Mouse (Mus musculus) embryonic facial prominence, embryonic 15.5 days (tissue): ENCODE data around the gene Dot1l. TPM values are rescaled to one million over a fixed set of nuclear protein-coding genes. Genes with fewer than 3 reads are reported as not detected.

Experiments
- ATAC-seq: fragments of 200-750 bp; cut with Nextera tagmentation; 2 replicates; pipeline ENCODE4 v1.8.0; 2017; ENCODE audit warnings: low read depth, moderate TSS enrichment; ENCODE audit not compliant: insufficient number of reproducible peaks, low FRiP score, low TSS enrichment
- H3K27ac ChIP-seq: fragments of 300-500 bp; sonication (generic); replicated peaks from 2 replicates; pipeline ENCODE4 v1.5.1; 2015; ENCODE audit warnings: mild to moderate bottlenecking, inconsistent platforms
- H3K27me3 ChIP-seq: fragments of 300-500 bp; sonication (generic); 2 replicates; pipeline ENCODE4 v1.6.1; 2015; ENCODE audit warnings: inconsistent platforms
- H3K36me3 ChIP-seq: fragments of 300-500 bp; sonication (generic); 2 replicates; pipeline ENCODE4 v1.6.1; 2015; ENCODE audit warnings: mild to moderate bottlenecking, inconsistent platforms
- H3K4me1 ChIP-seq: fragments of 300-500 bp; sonication (generic); 2 replicates; pipeline ENCODE4 v1.6.1; 2015; ENCODE audit warnings: inconsistent platforms
- H3K4me2 ChIP-seq: fragments of 300-500 bp; sonication (generic); replicated peaks from 2 replicates; pipeline ENCODE4 v1.6.1; 2015; ENCODE audit warnings: mild to moderate bottlenecking, inconsistent platforms
- H3K4me3 ChIP-seq: fragments of 300-500 bp; sonication (generic); replicated peaks from 2 replicates; pipeline ENCODE4 v1.5.1; 2015; ENCODE audit warnings: mild to moderate bottlenecking, inconsistent platforms
- H3K9ac ChIP-seq: fragments of 300-500 bp; sonication (generic); 2 replicates; pipeline ENCODE4 v1.6.1; 2015; ENCODE audit warnings: inconsistent platforms
- H3K9me3 ChIP-seq: fragments of 300-500 bp; sonication (generic); replicated peaks from 2 replicates; pipeline ENCODE4 v1.6.1; 2016; ENCODE audit warnings: inconsistent platforms
- WGBS: fragments of 180-500 bp; shearing (Covaris S2); methylation state at CpG from one replicate; pipeline ENCODE4 v1.1.7; 2015; 5-methylcytosine and 5-hydroxymethylcytosine counted together
- microRNA counts: library from miRNA; unstranded; fragments of <30 nt; microRNA quantifications from one replicate; lab custom pipeline; 2016
- microRNA-seq: library from miRNA; unstranded; fragments of <30 nt; microRNA quantifications from one replicate; pipeline ENCODE4, GENCODE M21; 2016; ENCODE audit warnings: borderline number of aligned reads
- polyA plus RNA-seq: library from polyadenylated mRNA; unstranded; fragments of >200 nt; fragmentation: Nextera tagmentation; extraction: Ambion mirVana; gene quantifications from 2 replicates; pipeline ENCODE4 v1.2.1, GENCODE M21; 2015

Gene Dot1l
- polyA plus RNA-seq, 1 experiment from 2014 or later: 21.7 TPM

DNA sequence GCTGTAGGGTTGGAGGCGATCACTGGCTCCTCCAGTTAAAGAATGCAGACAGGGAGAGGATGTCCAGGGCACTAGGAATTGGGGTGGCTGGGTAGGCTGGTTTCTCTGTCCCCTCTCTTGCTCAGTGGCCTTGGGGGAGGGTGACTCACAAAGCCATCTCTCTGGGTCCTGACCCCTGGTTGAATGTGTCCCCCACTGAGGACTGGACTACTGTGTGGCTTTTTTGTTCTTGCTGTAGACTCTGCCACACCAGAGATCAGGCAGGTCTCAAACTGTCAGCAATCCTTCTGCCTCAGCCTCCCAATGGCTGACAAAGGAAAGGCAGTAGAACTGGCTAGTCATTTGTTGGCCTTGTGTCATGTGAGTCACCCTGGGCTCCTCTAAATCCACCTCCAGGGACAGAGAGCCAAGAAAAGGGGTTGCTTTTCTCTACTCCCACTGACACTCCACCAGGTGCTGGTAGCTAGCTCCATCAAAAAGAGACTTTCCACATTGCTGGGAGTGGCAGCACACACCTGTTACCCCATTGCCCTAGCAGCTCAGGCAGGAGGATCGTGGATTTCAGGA lies 83.4 kb downstream of the Dot1l start:
- ATAC-seq: no peak
- Histone ChIP-seq H3K4me1 (peaks cover 11% of the 10 kb centered on the region), H3K4me2 (no peak overlapping the region), H3K27ac (no peak overlapping the region), H3K9ac (no peak overlapping the region), H3K9me3 (no peaks in the 10 kb centered on the region), H3K4me3 (no peak overlapping the region), H3K36me3 (0 out of 2 replicates have a peak, but pooled peaks cover 4% of the 10 kb centered on the region), H3K27me3 (peaks cover 44% of the 10 kb centered on the region)
- WGBS: 56% methylated on average over 2 of the region's 2 CpGs

DNA sequence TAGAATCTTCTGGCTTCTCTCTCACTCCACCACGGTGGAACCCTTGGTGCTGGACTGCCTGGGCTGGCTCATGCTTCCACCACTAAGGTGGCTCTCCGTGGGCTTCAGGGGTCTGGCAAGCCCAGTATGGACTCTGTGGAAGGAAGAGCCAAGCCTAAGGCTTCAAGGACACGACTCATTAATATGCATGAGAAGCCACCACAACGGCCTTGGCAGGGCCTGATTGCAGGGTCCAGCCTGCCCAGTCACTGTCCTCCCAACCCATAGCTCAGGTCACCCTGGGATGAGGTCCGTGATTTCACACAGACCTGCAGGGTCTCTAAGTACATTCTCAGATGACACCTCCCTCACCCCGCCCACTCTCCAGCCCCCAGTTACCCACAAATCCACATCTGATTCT lies 84.8 kb downstream of the Dot1l start:
- H3K9ac ChIP-seq: no peak overlapping the region
- no peak overlapping the region for H3K27ac ChIP-seq
- 62% methylated on average over 6 of the region's 6 CpGs for WGBS
- peaks cover 20% of the 10 kb centered on the region for H3K4me1 ChIP-seq
- H3K36me3 ChIP-seq: no peaks in the 10 kb centered on the region
- H3K27me3 ChIP-seq: peaks cover 44% of the 10 kb centered on the region
- ATAC-seq: no peak
- no peak overlapping the region for H3K4me2 ChIP-seq
- no peaks in the 10 kb centered on the region for H3K9me3 ChIP-seq
- no peak overlapping the region for H3K4me3 ChIP-seq

GRCm38 (mm10) chr10:80841685-80842084 lies 86.7 kb downstream of the Dot1l start:
- WGBS: 74% methylated on average over 2 of the region's 2 CpGs
- peaks cover 39% of the 10 kb centered on the region for H3K27me3 ChIP-seq

DNA sequence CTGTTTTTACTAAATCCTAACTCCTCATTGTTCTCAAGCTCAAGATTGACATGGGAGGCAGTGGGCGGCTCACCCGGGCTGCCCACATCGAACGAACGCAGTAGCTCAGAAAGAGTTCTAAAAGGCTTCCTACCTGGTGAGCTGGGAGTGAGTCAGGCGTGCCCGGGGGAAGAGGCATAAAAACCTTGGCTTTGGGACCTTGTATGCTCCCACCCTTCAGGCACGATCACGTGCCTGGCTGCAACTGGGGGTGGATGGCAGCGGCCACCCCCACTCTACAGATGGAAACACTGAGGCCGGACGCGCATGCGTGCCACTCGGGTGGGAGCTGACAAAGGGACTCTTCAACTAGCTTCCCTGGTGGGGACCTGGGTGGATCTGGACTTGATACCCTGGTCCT lies 87.3 kb downstream of the Dot1l start:
- Histone ChIP-seq H3K9me3 (no peaks in the 10 kb centered on the region), H3K36me3 (no peaks in the 10 kb centered on the region), H3K9ac (no peak overlapping the region), H3K27ac (no peak overlapping the region), H3K27me3 (peaks cover 39% of the 10 kb centered on the region), H3K4me3 (no peak overlapping the region), H3K4me1 (peaks cover 13% of the 10 kb centered on the region), H3K4me2 (no peak overlapping the region)
- no peak for ATAC-seq
- 80% methylated on average over 15 of the region's 15 CpGs for WGBS

More at GRCm38 (mm10) chr10:80841685-80842084, 86.7 kb downstream of the Dot1l start:
- no peak overlapping the region for H3K4me3 ChIP-seq
- no peak overlapping the region for H3K9ac ChIP-seq
- H3K27ac ChIP-seq: no peak overlapping the region
- peaks cover 20% of the 10 kb centered on the region for H3K4me1 ChIP-seq
- no peaks in the 10 kb centered on the region for H3K9me3 ChIP-seq
- no peak for ATAC-seq
- H3K36me3 ChIP-seq: no peaks in the 10 kb centered on the region
- H3K4me2 ChIP-seq: no peak overlapping the region

- no peaks in the 10 kb centered on the region for H3K9me3 ChIP-seq
- H3K27ac ChIP-seq: no peak overlapping the region
- no peak for ATAC-seq
- H3K4me1 ChIP-seq: peaks cover 11% of the 10 kb centered on the region
- no peaks in the 10 kb centered on the region for H3K36me3 ChIP-seq
- H3K4me3 ChIP-seq: peak overlapping the region; percentile 50
- peak overlapping the region; percentile 35 for H3K9ac ChIP-seq
- WGBS: 7% methylated on average over 32 of the region's 32 CpGs
- peak overlapping the region; percentile 91 for H3K4me2 ChIP-seq
- peaks cover 39% of the 10 kb centered on the region for H3K27me3 ChIP-seq
Observed at GRCm38 (mm10) chr10:80843087-80843930, 88.3 kb downstream of the Dot1l start.

- H3K4me1 ChIP-seq: peaks cover 11% of the 10 kb centered on the region
- peak within 1 kb of the TSS; percentile 91 for H3K4me2 ChIP-seq
- H3K27ac ChIP-seq: no peak within 1 kb of the TSS
- ATAC-seq: no peak
- H3K36me3 ChIP-seq: no peaks in the 10 kb centered on the region
- H3K27me3 ChIP-seq: peaks cover 39% of the 10 kb centered on the region
- peak within 1 kb of the TSS; percentile 35 for H3K9ac ChIP-seq
- H3K9me3 ChIP-seq: no peaks in the 10 kb centered on the region
- WGBS: 3% methylated on average over 46 of the region's 51 CpGs
- H3K4me3 ChIP-seq: peak within 1 kb of the TSS; percentile 50
Observed at GRCm38 (mm10) chr10:80843931-80844547, 89.0 kb downstream of the Dot1l start, which contains the start of gene Lingo3. Lingo3 (minus strand) TSS chr10:80844039.

MicroRNAs within 50 kb of the gene (microRNA counts, 519-probe panel; counts per million panel counts)
- microRNA mmu-miR-1982 (lab: Ali Mortazavi, UCI): not detected

Small RNAs within 50 kb of the gene (microRNA-seq; reads per million reads assigned to microRNA genes)
- 2.2 reads per million, percentile 8 among the genes with 10 or more reads in this experiment for gene Mir1982

Other genes starting within 250 kb of the Dot1l start
- gene Atp8b3, start 216.1 kb upstream of the Dot1l start, polyA plus RNA-seq: 0.09 and 0.28 TPM in 2 replicates
- gene Rexo1, start 193.6 kb upstream of the Dot1l start, polyA plus RNA-seq: 25.8 and 27.1 TPM in 2 replicates
- 9.4 and 11.3 TPM in 2 replicates for gene Klf16, start 177.9 kb upstream of the Dot1l start, polyA plus RNA-seq
- 112 and 115 TPM in 2 replicates for gene Abhd17a, start 164.9 kb upstream of the Dot1l start, polyA plus RNA-seq
- gene Scamp4, start 152.3 kb upstream of the Dot1l start, polyA plus RNA-seq: 99.1 and 108 TPM in 2 replicates
- 7.0 and 7.5 TPM in 2 replicates for gene Adat3, start 152.3 kb upstream of the Dot1l start, polyA plus RNA-seq
- gene Gm49322, start 149.2 kb upstream of the Dot1l start, polyA plus RNA-seq: 4.8 TPM in 2 replicates
- gene Csnk1g2, start 132.4 kb upstream of the Dot1l start, polyA plus RNA-seq: 172 and 190 TPM in 2 replicates
- gene Btbd2, start 98.1 kb upstream of the Dot1l start, polyA plus RNA-seq: 82.2 and 82.7 TPM in 2 replicates
- 99.0 and 105 TPM in 2 replicates for gene Mknk2, start 77.1 kb upstream of the Dot1l start, polyA plus RNA-seq
- 48.2 and 51.8 TPM in 2 replicates for gene Mob3a, start 53.2 kb upstream of the Dot1l start, polyA plus RNA-seq
- 27.0 and 28.0 TPM in 2 replicates for gene Izumo4, start 53.0 kb upstream of the Dot1l start, polyA plus RNA-seq
- 75.2 and 76.1 TPM in 2 replicates for gene Ap3d1, start 12.9 kb upstream of the Dot1l start, polyA plus RNA-seq
- 68.1 and 79.7 TPM in 2 replicates for gene Sf3a2, start 43.0 kb downstream of the Dot1l start, polyA plus RNA-seq
- gene Plekhj1, start 43.4 kb downstream of the Dot1l start, polyA plus RNA-seq: 121 and 125 TPM in 2 replicates
- 0.09 TPM in 1 of 2 replicates, not detected in the other for gene Amh, start 50.0 kb downstream of the Dot1l start, polyA plus RNA-seq
- 10.0 and 13.8 TPM in 2 replicates for gene Jsrp1, start 58.3 kb downstream of the Dot1l start, polyA plus RNA-seq
- 1,751 and 1,885 TPM in 2 replicates for gene Oaz1, start 71.5 kb downstream of the Dot1l start, polyA plus RNA-seq
- 2.2 and 2.5 TPM in 2 replicates for gene Lingo3, start 88.8 kb downstream of the Dot1l start, polyA plus RNA-seq
- 252 and 265 TPM in 2 replicates for gene Lsm7, start 100.0 kb downstream of the Dot1l start, polyA plus RNA-seq
- 51.3 and 60.7 TPM in 2 replicates for gene Sppl2b, start 100.1 kb downstream of the Dot1l start, polyA plus RNA-seq
- gene Tmprss9, start 116.6 kb downstream of the Dot1l start, polyA plus RNA-seq: 0.04 and 0.05 TPM in 2 replicates
- 337 and 339 TPM in 2 replicates for gene Timm13, start 145.8 kb downstream of the Dot1l start, polyA plus RNA-seq
- 56.7 and 60.1 TPM in 2 replicates for gene Lmnb2, start 163.0 kb downstream of the Dot1l start, polyA plus RNA-seq
- 43.7 and 46.6 TPM in 2 replicates for gene Gadd45b, start 174.9 kb downstream of the Dot1l start, polyA plus RNA-seq